Mouse (Mus musculus): ENCODE measurements around the gene Ndufa6.
"Not testable (repeated sequence)": the region's sequence is repeated elsewhere in the genome, so short reads cannot be mapped to it uniquely, and the experiment has no call there.

The Ndufa6 gene

GRCm38 (mm10) chr15:82364561-82364960 is 10.4 kb upstream of the Ndufa6 start:
- not testable (repeated sequence) for DNase-seq

GRCm38 (mm10) chr15:82363801-82364200 is 9.7 kb upstream of the Ndufa6 start:
- DNase-seq: not testable (repeated sequence)

GRCm38 (mm10) chr15:82362234-82362633 is 8.1 kb upstream of the Ndufa6 start:
- DNase-seq: no peak

- no peak for DNase-seq
Observed at GRCm38 (mm10) chr15:82361459-82362018, 7.4 kb upstream of the Ndufa6 start.

GRCm38 (mm10) chr15:82358431-82359260 is 4.5 kb upstream of the Ndufa6 start:
- no peak for DNase-seq

GRCm38 (mm10) chr15:82353745-82354113 is 393 bp downstream of the Ndufa6 start:
- DNase-seq: no peak

GRCm38 (mm10) chr15:82353078-82353744 is 911 bp downstream of the Ndufa6 start:
- DNase-seq: no peak

GRCm38 (mm10) chr15:82351480-82351879 is 2.6 kb downstream of the Ndufa6 start:
- no peak for DNase-seq

- no peak for DNase-seq
Observed at GRCm38 (mm10) chr15:82350349-82350748, 3.8 kb downstream of the Ndufa6 start.

- DNase-seq: no peak
Observed at GRCm38 (mm10) chr15:82348999-82349341, 5.2 kb downstream of the Ndufa6 start.

GRCm38 (mm10) chr15:82348258-82348998 is 5.7 kb downstream of the Ndufa6 start:
- no peak for DNase-seq

- DNase-seq: no peak
Observed at GRCm38 (mm10) chr15:82347852-82348251, 6.3 kb downstream of the Ndufa6 start.

GRCm38 (mm10) chr15:82347303-82347676 is 6.8 kb downstream of the Ndufa6 start:
- no peak for DNase-seq

- DNase-seq: no peak
Observed at GRCm38 (mm10) chr15:82346580-82347302, 7.4 kb downstream of the Ndufa6 start.

GRCm38 (mm10) chr15:82345820-82346470 is 8.2 kb downstream of the Ndufa6 start:
- DNase-seq: peak; percentile 97

- DNase-seq: no peak
Observed at GRCm38 (mm10) chr15:82344971-82345370, 9.2 kb downstream of the Ndufa6 start.

- DNase-seq: no peak
Observed at GRCm38 (mm10) chr15:82343368-82344287, 10.5 kb downstream of the Ndufa6 start.

GRCm38 (mm10) chr15:82342543-82342935 is 11.6 kb downstream of the Ndufa6 start:
- DNase-seq: no peak

GRCm38 (mm10) chr15:82341675-82342542 is 12.2 kb downstream of the Ndufa6 start:
- no peak for DNase-seq

GRCm38 (mm10) chr15:82341036-82341501 is 13.1 kb downstream of the Ndufa6 start:
- no peak for DNase-seq
